Mouse (Mus musculus): ENCODE data around the gene Fam129c.

The Fam129c gene

GRCm38 (mm10) chr8:71610822-71611651, 13.6 kb downstream of the Fam129c start, which contains the start of gene Colgalt1:
Gene Colgalt1 (plus strand): TSS chr8:71610998.
- peak; percentile 99 for DNase-seq

GRCm38 (mm10) chr8:71612141-71612540, 14.7 kb downstream of the Fam129c start:
- no peak for DNase-seq

DNA sequence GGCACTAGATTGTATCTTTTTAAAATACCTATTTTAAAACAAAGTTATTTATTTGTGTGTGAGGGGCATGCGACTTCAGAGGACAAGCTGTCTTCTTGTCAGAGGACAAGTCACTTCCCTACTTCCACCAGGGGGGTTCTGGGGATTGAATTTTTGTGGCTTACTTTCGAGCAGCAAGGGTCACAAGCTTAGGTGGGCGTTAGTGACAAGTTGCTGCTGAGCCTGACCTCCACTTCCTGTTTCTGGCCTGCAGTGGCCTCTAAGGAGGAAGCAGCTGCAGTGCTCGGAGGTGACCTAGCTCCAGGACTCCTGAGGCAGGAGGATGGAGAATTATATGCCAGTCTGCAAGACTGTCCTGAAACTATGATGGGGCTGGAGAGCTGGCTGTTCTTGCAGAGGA, 16.0 kb downstream of the Fam129c start:
- DNase-seq, result peak in 1 of 2 experiments; percentile 53

- DNase-seq, result no peak
Measured at GRCm38 (mm10) chr8:71619786-71620185, 22.3 kb downstream of the Fam129c start.

GRCm38 (mm10) chr8:71625088-71625487, 27.6 kb downstream of the Fam129c start:
- no peak for DNase-seq

GRCm38 (mm10) chr8:71626753-71627152, 29.3 kb downstream of the Fam129c start:
- no peak for DNase-seq

- DNase-seq, result peak in 1 of 2 experiments; percentile 52
Measured at GRCm38 (mm10) chr8:71627265-71628099, 30.0 kb downstream of the Fam129c start.

DNA sequence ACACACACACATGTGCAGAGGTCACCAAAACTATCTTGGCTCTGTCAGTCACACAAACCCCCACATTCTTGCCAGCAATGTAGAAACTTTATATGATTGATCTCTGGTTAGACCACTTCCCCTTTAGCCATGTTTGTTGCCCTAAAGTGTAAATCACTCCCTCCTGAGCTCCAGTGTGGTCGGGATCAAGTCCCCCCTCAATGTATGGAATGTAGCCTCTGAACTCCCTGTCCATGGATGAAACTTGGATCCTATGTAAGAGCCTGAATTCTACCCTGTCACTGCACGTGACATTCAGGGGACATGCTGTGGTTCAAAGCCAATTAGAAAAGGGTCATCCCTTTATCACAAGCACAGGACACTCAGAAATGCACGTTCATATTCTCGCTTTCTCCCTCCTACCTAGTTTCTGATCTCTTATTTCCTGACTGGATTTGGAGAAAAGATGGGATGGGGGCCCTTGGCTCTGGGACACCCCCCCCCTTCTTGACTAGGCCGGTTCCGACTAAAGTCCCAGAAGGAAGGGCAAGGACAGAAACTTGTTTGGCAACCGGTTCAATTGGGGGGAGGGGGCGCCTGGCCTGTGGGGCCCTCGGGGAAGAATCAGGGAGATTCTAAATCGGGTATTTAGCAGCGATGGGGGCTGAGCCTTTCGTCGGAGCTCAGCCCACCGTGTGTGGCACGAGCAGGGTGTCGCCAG, 31.1 kb downstream of the Fam129c start:
- no peak for DNase-seq

- DNase-seq, result peak; percentile 93 to 95
Measured at GRCm38 (mm10) chr8:71629096-71629697, 31.7 kb downstream of the Fam129c start.

- DNase-seq, result peak; percentile 63 to 66
Measured at GRCm38 (mm10) chr8:71629781-71630212, 32.3 kb downstream of the Fam129c start.

DNA sequence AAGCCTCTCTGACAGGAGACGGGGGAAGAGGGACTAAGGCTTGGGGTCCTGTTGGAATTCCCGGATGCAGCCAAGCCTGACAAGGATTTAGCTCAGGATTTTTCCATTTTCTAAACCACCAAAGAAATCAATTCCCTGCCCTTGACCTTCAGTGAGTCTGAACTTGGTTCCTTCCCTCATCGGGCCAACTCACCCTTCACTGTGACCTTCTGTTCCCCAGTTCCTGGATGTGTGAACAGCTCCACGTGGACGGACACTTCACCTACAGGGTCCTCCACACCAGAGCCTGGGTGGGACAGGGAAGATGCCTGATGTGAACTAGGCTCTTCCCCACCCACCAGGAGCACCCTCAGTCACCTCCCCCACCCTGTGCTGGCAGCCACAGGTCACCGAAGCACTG, 33.3 kb downstream of the Fam129c start:
- DNase-seq, result no peak

DNA sequence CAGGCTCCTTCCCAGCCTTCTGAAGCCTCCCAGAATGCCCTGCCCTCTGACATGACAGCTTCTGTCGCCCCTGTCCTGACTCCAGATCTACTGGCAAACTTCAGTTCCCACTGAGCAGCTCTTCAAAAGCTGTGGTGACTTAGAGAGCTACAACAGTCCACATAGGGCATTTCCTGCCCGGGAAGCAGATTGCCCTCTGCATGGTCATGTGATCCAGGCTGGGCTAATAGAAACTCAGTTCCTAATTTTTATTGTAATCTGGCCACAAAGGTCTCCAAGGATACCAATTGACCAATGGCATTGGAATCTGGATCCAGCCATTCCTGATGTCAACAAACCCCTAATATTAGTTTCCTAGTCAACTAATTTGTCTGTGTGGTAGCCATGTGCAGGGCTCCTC, 34.4 kb downstream of the Fam129c start:
- DNase-seq, result peak in 1 of 2 experiments; percentile 10

DNA sequence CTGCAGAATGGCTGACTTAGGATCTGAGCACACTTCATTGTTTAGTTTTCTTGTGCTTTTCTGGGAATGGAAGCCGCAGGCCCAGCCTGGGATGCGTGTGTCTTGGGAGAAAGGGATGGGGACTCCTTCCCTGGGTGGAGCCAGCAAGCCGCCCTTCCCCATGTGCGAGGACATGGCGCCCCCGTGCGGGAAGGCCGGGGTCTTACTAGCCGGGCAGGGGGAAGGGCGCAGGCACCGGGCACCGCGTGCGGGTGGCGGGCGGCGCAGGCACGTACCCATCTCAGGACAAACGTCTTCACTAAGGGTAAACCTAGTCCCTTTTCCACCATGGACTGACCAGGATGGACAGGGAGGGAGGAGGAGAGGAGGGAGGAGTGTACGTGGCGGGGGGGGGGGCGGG, 35.7 kb downstream of the Fam129c start:
- peak; percentile 53 to 60 for DNase-seq

- DNase-seq, result peak; percentile 71 to 77
Measured at GRCm38 (mm10) chr8:71633981-71634667, 36.7 kb downstream of the Fam129c start.

DNA sequence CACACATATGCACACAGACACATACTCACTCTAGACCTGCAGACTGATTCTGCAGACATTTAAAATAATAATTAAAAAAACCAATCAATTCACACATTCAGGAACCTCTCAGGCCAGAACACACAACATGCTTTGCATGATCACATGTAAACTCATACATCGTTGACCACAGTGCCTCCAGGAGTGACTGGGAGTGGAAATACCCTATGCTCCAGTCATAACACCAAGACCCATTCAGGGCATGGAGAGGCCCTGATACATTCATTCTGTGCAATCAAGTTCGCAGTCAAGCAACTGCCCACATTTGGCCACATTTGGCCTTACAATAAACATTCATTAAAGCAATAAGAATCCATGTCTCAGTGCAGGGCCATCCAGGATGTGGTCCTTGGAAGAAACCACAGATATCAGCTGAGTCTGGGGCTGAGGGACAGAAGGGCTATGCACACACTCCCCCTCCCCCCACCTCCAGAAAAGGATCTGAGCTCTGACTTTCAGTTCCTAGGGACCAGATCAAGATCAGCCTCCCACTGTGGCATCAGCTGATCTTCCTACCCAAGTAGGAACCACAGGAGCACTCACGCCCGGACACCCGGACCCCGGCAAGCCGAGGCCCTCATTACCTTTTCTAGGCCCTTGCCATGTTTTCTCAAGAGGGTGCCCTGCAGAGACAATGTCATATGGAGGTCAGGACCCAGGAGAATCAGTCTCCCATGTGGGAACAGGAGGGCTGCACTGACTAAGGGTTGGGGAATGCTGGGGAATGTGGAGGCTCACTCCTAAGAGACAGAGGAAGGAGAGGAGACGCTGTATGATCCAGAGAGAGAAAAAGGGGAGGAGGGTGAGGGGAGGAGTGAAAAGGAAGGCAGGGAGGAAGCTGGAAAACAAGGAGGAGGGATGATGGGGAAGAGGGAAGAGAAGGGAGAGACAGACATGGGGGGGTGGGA, 40.0 kb downstream of the Fam129c start:
- no peak for DNase-seq

- no peak for DNase-seq
Measured at GRCm38 (mm10) chr8:71638321-71638720, 40.9 kb downstream of the Fam129c start.

GRCm38 (mm10) chr8:71639318-71639717, 41.9 kb downstream of the Fam129c start:
- DNase-seq, result no peak

GRCm38 (mm10) chr8:71645510-71645909, 48.1 kb downstream of the Fam129c start:
- DNase-seq, result peak in 1 of 2 experiments; percentile 36

- no peak for DNase-seq
Measured at GRCm38 (mm10) chr8:71654600-71654999, 57.2 kb downstream of the Fam129c start.
